Mouse (Mus musculus) adrenal gland, adult 8-10 months (tissue): ENCODE measurements around the gene Rapgef5. TPM values are rescaled to one million over a fixed set of nuclear protein-coding genes. Genes with fewer than 3 reads are reported as not detected.

Experiments
- DNase-seq: peaks from one replicate; pipeline ENCODE4 v3.0.0; 2022
- total RNA-seq, 4 experiments: library from RNA; stranded (reverse); gene quantifications; 2 replicates each; pipeline ENCODE4 v1.2.4; 2022

Rapgef5 gene
- total RNA-seq, 4 experiments from 2014 or later = 34.3 to 45.7 (median 42.5) TPM

- DNase-seq = no peak
Observed at GRCm38 (mm10) chr12:117674511-117674910, 158.2 kb downstream of the Rapgef5 start.

GRCm38 (mm10) chr12:117676265-117676664, 160.0 kb downstream of the Rapgef5 start:
- no peak for DNase-seq

GRCm38 (mm10) chr12:117678916-117679315, 162.6 kb downstream of the Rapgef5 start:
- DNase-seq = no peak

GRCm38 (mm10) chr12:117679795-117680194, 163.5 kb downstream of the Rapgef5 start:
- no peak for DNase-seq

- peak; percentile 27 for DNase-seq
Observed at GRCm38 (mm10) chr12:117681273-117681672, 165.0 kb downstream of the Rapgef5 start.

GRCm38 (mm10) chr12:117683377-117683776, 167.1 kb downstream of the Rapgef5 start:
- DNase-seq = no peak

- DNase-seq = no peak
Observed at GRCm38 (mm10) chr12:117683984-117684383, 167.7 kb downstream of the Rapgef5 start.

GRCm38 (mm10) chr12:117684788-117685187, 168.5 kb downstream of the Rapgef5 start:
- DNase-seq = no peak

- no peak for DNase-seq
Observed at GRCm38 (mm10) chr12:117685336-117685735, 169.1 kb downstream of the Rapgef5 start.

- DNase-seq = no peak
Observed at GRCm38 (mm10) chr12:117686732-117687131, 170.5 kb downstream of the Rapgef5 start.

- peak; percentile 18 for DNase-seq
Observed at GRCm38 (mm10) chr12:117688655-117689548, 172.6 kb downstream of the Rapgef5 start.

- DNase-seq = no peak
Observed at GRCm38 (mm10) chr12:117691336-117691735, 175.1 kb downstream of the Rapgef5 start.

- DNase-seq = no peak
Observed at GRCm38 (mm10) chr12:117692775-117693174, 176.5 kb downstream of the Rapgef5 start.

- no peak for DNase-seq
Observed at GRCm38 (mm10) chr12:117699950-117700665, 183.8 kb downstream of the Rapgef5 start.

GRCm38 (mm10) chr12:117700927-117701326, 184.6 kb downstream of the Rapgef5 start:
- no peak for DNase-seq

- DNase-seq = no peak
Observed at GRCm38 (mm10) chr12:117702291-117702690, 186.0 kb downstream of the Rapgef5 start.

- DNase-seq = no peak
Observed at GRCm38 (mm10) chr12:117702928-117703327, 186.6 kb downstream of the Rapgef5 start.

- no peak for DNase-seq
Observed at GRCm38 (mm10) chr12:117703413-117703812, 187.1 kb downstream of the Rapgef5 start.

GRCm38 (mm10) chr12:117705308-117705707, 189.0 kb downstream of the Rapgef5 start:
- no peak for DNase-seq

- no peak for DNase-seq
Observed at GRCm38 (mm10) chr12:117709280-117709679, 193.0 kb downstream of the Rapgef5 start.

- DNase-seq = no peak
Observed at GRCm38 (mm10) chr12:117712474-117712873, 196.2 kb downstream of the Rapgef5 start.

GRCm38 (mm10) chr12:117713616-117714015, 197.3 kb downstream of the Rapgef5 start:
- DNase-seq = no peak
